Mouse (Mus musculus): ENCODE data around the gene Ajap1.

DNA sequence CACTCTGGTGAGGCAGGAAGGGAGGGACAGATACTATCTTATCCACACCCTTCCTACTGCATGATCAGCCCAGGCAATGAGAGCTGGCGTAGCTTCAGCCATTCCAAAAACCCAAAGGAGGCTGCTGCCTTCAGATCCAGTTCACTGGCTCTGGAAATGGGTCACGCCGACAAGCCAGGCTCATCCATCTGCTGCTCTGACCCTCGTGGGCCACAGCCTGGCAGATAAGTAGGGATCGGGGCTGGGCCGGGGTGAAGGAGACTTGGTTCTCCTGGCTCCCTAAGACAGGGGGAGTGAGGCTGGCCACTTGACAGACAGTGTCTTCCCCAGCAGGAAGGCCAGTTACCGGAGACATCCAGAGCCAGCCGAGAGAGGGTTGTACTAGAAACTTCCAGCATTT, 84.2 kb downstream of the Ajap1 start:
- TF ChIP-seq POLR2A (IDR thresholded peaks at IDR 0.05; ENCODE audit: control insufficient read depth, extremely low read depth, insufficient read depth, low read length, poor library complexity) (no peak), CTCF (IDR thresholded peaks at IDR 0.05; ENCODE audit: borderline replicate concordance, control insufficient read depth, extremely low read depth, insufficient read depth, low read length, poor library complexity) (no peak)
